Mouse (Mus musculus) E14TG2a.4 (cell line): ENCODE data around the gene Nr6a1.

Experiments used
- H3K27me3 ChIP-seq: 2 replicates; pipeline ENCODE4 v1.6.1; 2014; ENCODE audit warnings: low read length, control low read depth; ENCODE audit not compliant: insufficient read depth
- H3K36me3 ChIP-seq: 2 replicates; pipeline ENCODE4 v1.6.1; 2014; ENCODE audit warnings: low read length, control low read depth; ENCODE audit not compliant: insufficient read depth
- H3K4me1 ChIP-seq: replicated peaks from 2 replicates; pipeline ENCODE4 v1.6.1; 2014; ENCODE audit warnings: low read depth, low read length, control low read depth
- H3K4me3 ChIP-seq: replicated peaks from 2 replicates; pipeline ENCODE4 v1.5.1; 2014; ENCODE audit warnings: mild to moderate bottlenecking, low read length
- H3K9me3 ChIP-seq: 2 replicates; pipeline ENCODE4 v1.6.1; 2014; ENCODE audit warnings: low read length, control low read depth
- CTCF ChIP-seq: conservative IDR thresholded peaks from 2 replicates; pipeline ENCODE4 v1.5.1; 2014; ENCODE audit warnings: low read length
- NANOG ChIP-seq: IDR thresholded peaks from 2 replicates; pipeline ENCODE4 v1.6.1; 2014; ENCODE audit warnings: borderline replicate concordance, low read length, mixed read lengths
- POU5F1 ChIP-seq: IDR thresholded peaks from 2 replicates; pipeline ENCODE4 v1.6.1; 2014; ENCODE audit warnings: low read length, borderline replicate concordance

Nr6a1 gene

GRCm38 (mm10) chr2:38927115-38927979 is at the start of gene Nr6a1:
Gene Nr6a1 (minus strand): TSS chr2:38927688.
- Histone ChIP-seq H3K36me3 (no peaks in the 10 kb centered on the region), H3K9me3 (no peaks in the 10 kb centered on the region), H3K27me3 (peaks cover 49% of the 10 kb centered on the region), H3K4me1 (peaks cover 44% of the 10 kb centered on the region), H3K4me3 (peak within 1 kb of the TSS; percentile 97)
- TF ChIP-seq CTCF: peak; percentile 88
- TF ChIP-seq NANOG: no peak
- TF ChIP-seq POU5F1: no peak

GRCm38 (mm10) chr2:38975941-38976805 is 48.7 kb upstream of the Nr6a1 start:
- TF ChIP-seq POU5F1: no peak
- TF ChIP-seq NANOG: no peak
- no peak for TF ChIP-seq CTCF
- no peaks in the 10 kb centered on the region for H3K9me3 ChIP-seq
- H3K27me3 ChIP-seq: peaks cover 32% of the 10 kb centered on the region
- H3K4me1 ChIP-seq: peaks cover 33% of the 10 kb centered on the region
- peak overlapping the region; percentile 69 for H3K4me3 ChIP-seq
- no peaks in the 10 kb centered on the region for H3K36me3 ChIP-seq

DNA sequence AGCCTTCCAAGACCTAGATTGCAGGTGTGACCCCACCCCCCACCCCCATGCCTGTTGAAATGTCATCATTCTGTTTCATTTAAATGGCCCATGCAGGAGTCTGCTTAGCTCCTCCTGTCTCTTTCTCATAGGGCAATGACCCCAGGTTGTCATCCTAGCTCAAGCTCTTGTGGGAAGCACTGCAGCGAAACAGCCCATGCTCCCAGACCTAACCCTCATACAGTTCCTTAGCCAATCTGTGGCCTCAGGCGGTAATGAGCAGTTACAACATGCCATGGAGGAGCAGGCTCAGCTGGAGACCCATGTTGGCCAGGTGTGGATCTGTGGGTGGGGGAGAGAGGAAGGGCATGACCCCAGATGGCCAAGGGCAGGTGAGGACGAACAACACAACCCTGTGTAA is 47.7 kb upstream of the Nr6a1 start:
- Histone ChIP-seq H3K36me3 (no peaks in the 10 kb centered on the region), H3K4me1 (peaks cover 29% of the 10 kb centered on the region), H3K4me3 (peak overlapping the region; percentile 69), H3K9me3 (no peaks in the 10 kb centered on the region), H3K27me3 (peaks cover 32% of the 10 kb centered on the region)
- TF ChIP-seq NANOG (no peak), POU5F1 (no peak), CTCF (no peak)

DNA sequence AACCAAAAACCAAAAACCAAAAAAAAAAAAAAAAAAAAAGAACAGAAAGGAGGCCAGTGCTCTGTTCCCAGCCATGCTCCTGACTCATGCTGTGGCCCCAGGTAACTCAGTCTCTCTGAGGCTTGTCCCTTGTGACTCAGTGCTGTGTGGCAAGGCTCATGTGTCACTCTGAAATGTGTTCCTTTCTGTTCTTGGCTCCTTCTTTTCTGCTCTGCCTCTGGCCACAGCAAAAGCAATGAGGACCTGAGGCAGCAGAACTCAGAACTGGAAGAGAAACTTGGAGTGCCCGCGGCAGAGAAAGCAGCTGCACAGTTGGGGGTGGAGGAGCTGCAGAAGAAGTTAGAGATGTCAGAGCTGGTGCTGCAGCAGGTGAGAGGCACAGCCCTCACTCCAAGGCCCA is 46.7 kb upstream of the Nr6a1 start:
- TF ChIP-seq POU5F1 (no peak), NANOG (no peak), CTCF (no peak)
- no peak overlapping the region for H3K4me3 ChIP-seq
- H3K36me3 ChIP-seq: no peaks in the 10 kb centered on the region

GRCm38 (mm10) chr2:38973701-38974100 is 46.2 kb upstream of the Nr6a1 start:
- Histone ChIP-seq H3K4me3 (no peak overlapping the region), H3K27me3 (peaks cover 25% of the 10 kb centered on the region), H3K36me3 (no peaks in the 10 kb centered on the region), H3K4me1 (peaks cover 29% of the 10 kb centered on the region), H3K9me3 (no peaks in the 10 kb centered on the region)
- TF ChIP-seq NANOG: no peak
- TF ChIP-seq POU5F1: no peak
- TF ChIP-seq CTCF: no peak

More for the DNA sequence above, 46.7 kb upstream of the Nr6a1 start:
- H3K9me3 ChIP-seq: no peaks in the 10 kb centered on the region
- H3K4me1 ChIP-seq: peaks cover 29% of the 10 kb centered on the region
- H3K27me3 ChIP-seq: peaks cover 25% of the 10 kb centered on the region

- Histone ChIP-seq H3K27me3 (peaks cover 23% of the 10 kb centered on the region), H3K4me3 (no peak overlapping the region), H3K4me1 (peaks cover 29% of the 10 kb centered on the region), H3K9me3 (no peaks in the 10 kb centered on the region), H3K36me3 (no peaks in the 10 kb centered on the region)
- no peak for TF ChIP-seq CTCF
- TF ChIP-seq NANOG: no peak
- no peak for TF ChIP-seq POU5F1
These were observed 45.7 kb upstream of the Nr6a1 start for GRCm38 (mm10) chr2:38973223-38973622.

DNA sequence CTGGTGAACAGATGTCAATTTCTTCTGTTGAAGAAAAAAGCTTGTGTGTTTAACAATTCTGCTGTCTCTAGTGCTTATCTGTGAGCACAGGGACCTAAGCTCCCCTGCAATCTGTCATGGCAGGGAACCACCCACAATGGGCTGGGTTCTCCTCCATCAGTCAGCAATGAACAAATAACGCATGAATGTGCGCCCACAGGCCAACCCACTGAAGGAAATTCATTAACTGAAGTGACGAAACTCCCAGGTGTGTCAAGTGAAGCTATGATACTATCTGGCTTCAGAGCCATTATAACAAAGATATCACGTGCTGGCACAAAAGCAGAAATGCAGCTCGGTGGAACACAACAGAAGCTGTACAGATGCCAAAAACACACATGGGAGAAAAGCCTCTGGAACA is 42.6 kb upstream of the Nr6a1 start:
- Histone ChIP-seq H3K27me3 (no peaks in the 10 kb centered on the region; the same call in 1 of the 2 replicates), H3K4me1 (peaks cover 12% of the 10 kb centered on the region), H3K36me3 (no peaks in the 10 kb centered on the region), H3K9me3 (no peaks in the 10 kb centered on the region), H3K4me3 (no peak overlapping the region)
- TF ChIP-seq NANOG (no peak), POU5F1 (no peak), CTCF (no peak)

GRCm38 (mm10) chr2:38969650-38970049 is 42.2 kb upstream of the Nr6a1 start:
- no peaks in the 10 kb centered on the region for H3K9me3 ChIP-seq
- peaks cover 10% of the 10 kb centered on the region for H3K4me1 ChIP-seq
- TF ChIP-seq CTCF (no peak), NANOG (no peak), POU5F1 (no peak)
- H3K36me3 ChIP-seq: no peaks in the 10 kb centered on the region
- no peaks in the 10 kb centered on the region; the same call in 1 of the 2 replicates for H3K27me3 ChIP-seq
- H3K4me3 ChIP-seq: no peak overlapping the region
